12 mouse cellular contexts compared by ENCODE assay signal in genomic region chr8:11712244-11712643, GRCm38 (mm10). TPM values are rescaled to one million over a fixed set of nuclear protein-coding genes. Genes with fewer than 3 reads are reported as not detected.
DNase-seq lines count a peak whose midpoint lies in the region; ATAC-seq and TF ChIP-seq lines count a peak whose summit lies in the region.
"Had no signal": no experiment of that assay in that cellular context is flagged by ENCODE, and none has a peak within 500 bp of the region (broad histone marks: within the 10 kb centered on the region; RNA-seq: fewer than 3 reads in every experiment).

No protein-coding gene starts in this region.

- 84% methylated on average over 6 of the region's 6 CpGs for WGBS in heart, adult 2 months
- WGBS in embryonic facial prominence, embryonic 11.5 days, result 83% methylated on average over 6 of the region's 6 CpGs

- intact Hi-C loops in heart, adult 2 months (cut with DNase I), result no loop called here

- H3K9me3 ChIP-seq in embryonic facial prominence, embryonic 11.5 days (replicated peaks; ENCODE audit: control insufficient read depth, low read length), result no peaks in the 10 kb centered on the region; the same call in 1 of the 2 replicates
- H3K9me3 ChIP-seq: heart, embryonic 12.5 days; limb, embryonic 12.5 days had no signal

- no peak overlapping the region for H3K4me3 ChIP-seq in heart, adult 2 months
- H3K4me3 ChIP-seq in embryonic facial prominence, embryonic 11.5 days (ENCODE audit: low read depth, low read length), result no peak overlapping the region
- H3K4me3 ChIP-seq: heart, embryonic 12.5 days; limb, embryonic 12.5 days had no signal

- H3K36me3 ChIP-seq in heart, adult 2 months (ENCODE audit: control insufficient read depth, insufficient read depth, low read length), result no peaks in the 10 kb centered on the region
- H3K36me3 ChIP-seq in embryonic facial prominence, embryonic 11.5 days (replicated peaks; ENCODE audit: control insufficient read depth, insufficient read depth, low read depth, low read length), result no peaks in the 10 kb centered on the region
- H3K36me3 ChIP-seq: heart, embryonic 12.5 days; limb, embryonic 12.5 days had no signal

- ATAC-seq in embryonic facial prominence, embryonic 11.5 days (replicated peaks; ENCODE audit: insufficient number of reproducible peaks, low FRiP score, low TSS enrichment, low read depth), result no peak

- H3K27me3 ChIP-seq in heart, adult 2 months (ENCODE audit: control insufficient read depth, insufficient read depth, low read length), result no peaks in the 10 kb centered on the region
- no peaks in the 10 kb centered on the region for H3K27me3 ChIP-seq in embryonic facial prominence, embryonic 11.5 days (ENCODE audit: control insufficient read depth, insufficient read depth, low read length)
- H3K27me3 ChIP-seq: heart, embryonic 12.5 days had no signal

- no peak for TF ChIP-seq EP300 in heart, adult 2 months (IDR thresholded peaks at IDR 0.05; ENCODE audit: insufficient read depth, low read depth, low read length)

- TF ChIP-seq CTCF in heart, adult 2 months (IDR thresholded peaks at IDR 0.05), result peak; percentile 31

- DNase-seq in heart, adult 2 months, result no peak
- no peak for DNase-seq in heart, adult 8-10 months (ENCODE audit: low spot score)
- DNase-seq in right cerebral cortex, postnatal 4 days, result peak; percentile 39
- no peak for DNase-seq in right cerebral cortex, postnatal 36 days (ENCODE audit: low spot score in 2 of 2)
- DNase-seq in embryonic facial prominence, embryonic 11.5 days (ENCODE audit: low spot score), result peak; percentile 29
- DNase-seq in thymus, postnatal 25 days, result peak; percentile 18
- DNase-seq in adrenal gland, adult (ENCODE audit: inconsistent age in 2 of 2, low spot score in 1 of 2), result no peak
- DNase-seq in gastrocnemius, adult 18-20 months (ENCODE audit: low spot score), result no peak
- DNase-seq: adrenal gland, adult 8-10 months had no signal

- no peak overlapping the region for H3K4me2 ChIP-seq in embryonic facial prominence, embryonic 11.5 days (ENCODE audit: low read depth, low read length)
- H3K4me2 ChIP-seq: heart, embryonic 12.5 days; limb, embryonic 12.5 days had no signal

- no peaks in the 10 kb centered on the region for H3K4me1 ChIP-seq in heart, adult 2 months (ENCODE audit: control insufficient read depth, insufficient read depth, low read length)
- no peaks in the 10 kb centered on the region for H3K4me1 ChIP-seq in embryonic facial prominence, embryonic 11.5 days (ENCODE audit: control insufficient read depth, insufficient read depth, low read length)

- H3K27ac ChIP-seq in heart, adult 2 months, result no peak overlapping the region
- no peak overlapping the region for H3K27ac ChIP-seq in embryonic facial prominence, embryonic 11.5 days (replicated peaks; ENCODE audit: low read depth, low read length)
- H3K27ac ChIP-seq: limb, embryonic 12.5 days had no signal

- no peak overlapping the region for H3K9ac ChIP-seq in heart, adult 2 months (ENCODE audit: low read depth, low read length)
- no peak overlapping the region for H3K9ac ChIP-seq in embryonic facial prominence, embryonic 11.5 days (replicated peaks; ENCODE audit: low read length)
- H3K9ac ChIP-seq: heart, embryonic 12.5 days; limb, embryonic 12.5 days had no signal

- no peaks in the 10 kb centered on the region for H3K79me2 ChIP-seq in heart, adult 2 months (replicated peaks; ENCODE audit: control insufficient read depth, insufficient read depth, low read length)

- TF ChIP-seq POLR2A in heart, adult 2 months (IDR thresholded peaks at IDR 0.05; ENCODE audit: insufficient read depth, low read depth, low read length), result no peak

RNA-seq across cellular contexts. Expression of gene 1700016D06Rik, which starts 11.4 kb away (rescaled TPM):
- not detected for total RNA-seq in heart, adult 2 months (2021)
- not detected in 2 replicates for polyA plus RNA-seq in heart, adult 2 months (2012; rRNA removed)
- total RNA-seq in heart, adult 8-10 months (2022), result not detected
- polyA plus RNA-seq in embryonic facial prominence, embryonic 11.5 days (2014; fragmentation: Nextera tagmentation; extraction: Ambion mirVana), result not detected in 2 replicates
- total RNA-seq in gastrocnemius, adult 18-20 months (2021), result not detected
- total RNA-seq: adrenal gland, adult 8-10 months; neutrophil, adult 5-6 weeks had no signal
- polyA plus RNA-seq: heart, embryonic 12.5 days; limb, embryonic 12.5 days had no signal

RNA-seq across cellular contexts. Expression of gene Arhgef7, which starts 15.3 kb away (rescaled TPM):
- total RNA-seq in heart, adult 2 months (2021), result 100 to 1,000 TPM; 114 to 117 TPM
- 59.7 and 68.7 TPM in 2 replicates for polyA plus RNA-seq in heart, adult 2 months (2012; rRNA removed)
- 100 to 1,000 TPM in 3 of 4 experiments, 10 to 100 TPM in 1; 93.9 to 119 (median 111) TPM for total RNA-seq in heart, adult 8-10 months (2022)
- polyA plus RNA-seq in embryonic facial prominence, embryonic 11.5 days (2014; fragmentation: Nextera tagmentation; extraction: Ambion mirVana), result 43.3 and 45.5 TPM in 2 replicates
- total RNA-seq in gastrocnemius, adult 18-20 months (2021), result 10 to 100 TPM; 31.3 to 32.0 TPM

Comparison
In these comparisons a context has a peak if more than half of its experiments do, and no peak if none do; other contexts are left out.
1. DNase-seq: peak in right cerebral cortex, postnatal 4 days (single experiment), embryonic facial prominence, embryonic 11.5 days (single experiment) and thymus, postnatal 25 days (single experiment); none in heart, adult 2 months (0 of 2), heart, adult 8-10 months (single experiment), right cerebral cortex, postnatal 36 days (0 of 2), adrenal gland, adult (0 of 2) and gastrocnemius, adult 18-20 months (single experiment).